ENCODE assay signal across 12 mouse cellular contexts in genomic region chr9:95193672-95194071, GRCm38 (mm10).
A peak's percentile ranks its signal among the peaks of the same experiment; 100 is the strongest.
DNase-seq lines count a peak whose midpoint lies in the region; ATAC-seq and TF ChIP-seq lines count a peak whose summit lies in the region.
"Had no signal": no experiment of that assay in that cellular context is flagged by ENCODE, and none has a peak within 500 bp of the region (broad histone marks: within the 10 kb centered on the region; RNA-seq: fewer than 3 reads in every experiment).

No protein-coding gene starts in this region.

- no peak for DNase-seq in heart, postnatal 0 days (ENCODE audit: low spot score)
- no peak for DNase-seq in heart, postnatal 36 days
- DNase-seq in neural tube, embryonic 10.5 days (ENCODE audit: extremely low spot score, low spot score) = no peak
- DNase-seq in liver, embryonic 11.5 days (ENCODE audit: low spot score) = no peak
- no peak for DNase-seq in c-Kit-positive CD71-positive TER-119-positive erythroid progenitor cells, embryonic 14.5 days (ENCODE audit: low spot score)
- DNase-seq: cerebellum, adult 11 months; gastrocnemius, postnatal 36 days; thymus, adult 18-20 months had no signal

- peaks cover 20% of the 10 kb centered on the region for H3K4me1 ChIP-seq in heart, postnatal 0 days (ENCODE audit: control insufficient read depth, insufficient read depth)
- H3K4me1 ChIP-seq in neural tube, embryonic 15.5 days = no peaks in the 10 kb centered on the region
- peaks cover 5% of the 10 kb centered on the region for H3K4me1 ChIP-seq in liver, embryonic 11.5 days (replicated peaks; ENCODE audit: control insufficient read depth, insufficient read depth, low read length)
- no peaks in the 10 kb centered on the region for H3K4me1 ChIP-seq in hindbrain, embryonic 12.5 days

- peak overlapping the region; percentile 27; the same call in 1 of the 2 replicates for H3K27ac ChIP-seq in heart, postnatal 0 days (ENCODE audit: low read depth)
- 0 out of 2 replicates have a peak overlapping the region, but pooled peaks have one; percentile 6 for H3K27ac ChIP-seq in neural tube, embryonic 15.5 days (replicated peaks)
- H3K27ac ChIP-seq in liver, embryonic 11.5 days (ENCODE audit: low read depth, low read length) = no peak overlapping the region
- no peak overlapping the region for H3K27ac ChIP-seq in hindbrain, embryonic 12.5 days
- H3K27ac ChIP-seq: liver, embryonic 14.5 days had no signal

- intact Hi-C loops in heart, postnatal 36 days (cut with DNase I) = loop anchor here (2.0 kb wide), 1 partner anchor 121 kb away; no protein-coding TSS in a partner anchor

- no peak for TF ChIP-seq EP300 in heart, postnatal 0 days (IDR thresholded peaks at IDR 0.05; ENCODE audit: low read depth)

- no peak for ATAC-seq in heart, postnatal 0 days (ENCODE audit: insufficient read depth, low read depth)
- no peak for ATAC-seq in neural tube, embryonic 15.5 days (ENCODE audit: low FRiP score)
- peak; percentile 69; the same call in 1 of the 2 replicates for ATAC-seq in liver, embryonic 11.5 days (replicated peaks; ENCODE audit: low FRiP score)
- ATAC-seq in hindbrain, embryonic 12.5 days (ENCODE audit: low FRiP score) = no peak

- WGBS in heart, postnatal 0 days = 37% methylated on average over 3 of the region's 3 CpGs
- WGBS in neural tube, embryonic 15.5 days = 85% methylated on average over 3 of the region's 3 CpGs
- 54% methylated on average over 3 of the region's 3 CpGs for WGBS in liver, embryonic 11.5 days
- 79% methylated on average over 3 of the region's 3 CpGs for WGBS in hindbrain, embryonic 12.5 days

- no peaks in the 10 kb centered on the region for H3K9me3 ChIP-seq in heart, postnatal 0 days (replicated peaks; ENCODE audit: control insufficient read depth, low read length)
- H3K9me3 ChIP-seq in neural tube, embryonic 15.5 days (replicated peaks) = no peaks in the 10 kb centered on the region
- no peaks in the 10 kb centered on the region for H3K9me3 ChIP-seq in liver, embryonic 11.5 days (ENCODE audit: control insufficient read depth, low read length)
- H3K9me3 ChIP-seq in hindbrain, embryonic 12.5 days (replicated peaks) = no peaks in the 10 kb centered on the region
- H3K9me3 ChIP-seq: megakaryocyte, embryonic 14.5 days had no signal

- no peak overlapping the region for H3K9ac ChIP-seq in heart, postnatal 0 days (replicated peaks; ENCODE audit: low read depth, low read length)
- H3K9ac ChIP-seq in neural tube, embryonic 15.5 days (replicated peaks) = no peak overlapping the region
- H3K9ac ChIP-seq in liver, embryonic 11.5 days (ENCODE audit: low read depth, low read length) = no peak overlapping the region
- no peak overlapping the region for H3K9ac ChIP-seq in hindbrain, embryonic 12.5 days
- H3K9ac ChIP-seq: liver, embryonic 14.5 days had no signal

- H3K4me3 ChIP-seq in heart, postnatal 0 days (ENCODE audit: low read depth, low read length) = no peak overlapping the region
- no peak overlapping the region for H3K4me3 ChIP-seq in neural tube, embryonic 15.5 days (replicated peaks)
- H3K4me3 ChIP-seq in liver, embryonic 11.5 days (ENCODE audit: low read depth, low read length) = no peak overlapping the region
- no peak overlapping the region for H3K4me3 ChIP-seq in hindbrain, embryonic 12.5 days
- H3K4me3 ChIP-seq: megakaryocyte, embryonic 14.5 days had no signal

- no peak overlapping the region for H3K4me2 ChIP-seq in heart, postnatal 0 days (ENCODE audit: low read depth, low read length)
- H3K4me2 ChIP-seq in neural tube, embryonic 15.5 days = no peak overlapping the region
- H3K4me2 ChIP-seq in liver, embryonic 11.5 days = no peak overlapping the region
- H3K4me2 ChIP-seq in hindbrain, embryonic 12.5 days (replicated peaks) = no peak overlapping the region

- H3K27me3 ChIP-seq in heart, postnatal 0 days (ENCODE audit: control insufficient read depth, insufficient read depth, low read length) = no peaks in the 10 kb centered on the region
- no peaks in the 10 kb centered on the region for H3K27me3 ChIP-seq in neural tube, embryonic 15.5 days (replicated peaks)
- H3K27me3 ChIP-seq in liver, embryonic 11.5 days (replicated peaks; ENCODE audit: control insufficient read depth, insufficient read depth, low read length) = no peaks in the 10 kb centered on the region
- H3K27me3 ChIP-seq in hindbrain, embryonic 12.5 days = no peaks in the 10 kb centered on the region
- H3K27me3 ChIP-seq: megakaryocyte, embryonic 14.5 days had no signal

- H3K36me3 ChIP-seq in heart, postnatal 0 days (replicated peaks; ENCODE audit: control insufficient read depth, insufficient read depth, low read length) = no peaks in the 10 kb centered on the region
- no peaks in the 10 kb centered on the region for H3K36me3 ChIP-seq in neural tube, embryonic 15.5 days
- no peaks in the 10 kb centered on the region for H3K36me3 ChIP-seq in liver, embryonic 11.5 days (ENCODE audit: control insufficient read depth, insufficient read depth, low read length)
- no peaks in the 10 kb centered on the region for H3K36me3 ChIP-seq in hindbrain, embryonic 12.5 days

- TF ChIP-seq CTCF in heart, postnatal 0 days (IDR thresholded peaks at IDR 0.05; ENCODE audit: low read depth) = no peak

Comparison
In these comparisons a context has a peak if more than half of its experiments do, and no peak if none do; other contexts are left out.
1. H3K27ac ChIP-seq: peak in heart, postnatal 0 days (single experiment) and neural tube, embryonic 15.5 days (single experiment); none in liver, embryonic 11.5 days (single experiment) and hindbrain, embryonic 12.5 days (single experiment).